Mouse (Mus musculus): ENCODE measurements around the gene Olfr414.

The Olfr414 gene

GRCm38 (mm10) chr1:174423764-174424163 is at the start of gene Olfr414:
Gene Olfr414, plus strand, starts transcription at chr1:174424064.
- DNase-seq = no peak

- no peak for DNase-seq
Observed at GRCm38 (mm10) chr1:174390746-174391145, 33.1 kb upstream of the Olfr414 start, which contains the start of gene Olfr248. Gene Olfr248, plus strand, starts transcription at chr1:174391046.

DNA sequence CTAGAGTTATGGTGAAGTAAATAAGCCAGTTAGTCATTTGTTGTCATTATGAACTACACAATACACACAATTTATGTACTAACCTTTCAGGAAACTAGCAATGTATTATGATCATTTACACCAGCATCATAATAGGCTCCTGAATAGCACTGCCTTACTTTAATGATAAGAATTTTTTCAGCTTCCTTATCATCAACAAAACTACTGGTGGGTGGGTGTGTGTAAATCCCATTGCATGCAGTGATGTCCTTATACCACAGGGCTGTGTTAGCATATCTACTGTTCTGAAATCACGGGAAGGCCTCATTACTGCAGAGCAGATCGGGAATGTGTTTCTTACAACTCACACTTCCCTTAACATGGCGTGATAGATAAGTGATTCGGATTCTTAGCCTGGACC is 905 bp upstream of the Olfr414 start:
- no peak for DNase-seq

DNA sequence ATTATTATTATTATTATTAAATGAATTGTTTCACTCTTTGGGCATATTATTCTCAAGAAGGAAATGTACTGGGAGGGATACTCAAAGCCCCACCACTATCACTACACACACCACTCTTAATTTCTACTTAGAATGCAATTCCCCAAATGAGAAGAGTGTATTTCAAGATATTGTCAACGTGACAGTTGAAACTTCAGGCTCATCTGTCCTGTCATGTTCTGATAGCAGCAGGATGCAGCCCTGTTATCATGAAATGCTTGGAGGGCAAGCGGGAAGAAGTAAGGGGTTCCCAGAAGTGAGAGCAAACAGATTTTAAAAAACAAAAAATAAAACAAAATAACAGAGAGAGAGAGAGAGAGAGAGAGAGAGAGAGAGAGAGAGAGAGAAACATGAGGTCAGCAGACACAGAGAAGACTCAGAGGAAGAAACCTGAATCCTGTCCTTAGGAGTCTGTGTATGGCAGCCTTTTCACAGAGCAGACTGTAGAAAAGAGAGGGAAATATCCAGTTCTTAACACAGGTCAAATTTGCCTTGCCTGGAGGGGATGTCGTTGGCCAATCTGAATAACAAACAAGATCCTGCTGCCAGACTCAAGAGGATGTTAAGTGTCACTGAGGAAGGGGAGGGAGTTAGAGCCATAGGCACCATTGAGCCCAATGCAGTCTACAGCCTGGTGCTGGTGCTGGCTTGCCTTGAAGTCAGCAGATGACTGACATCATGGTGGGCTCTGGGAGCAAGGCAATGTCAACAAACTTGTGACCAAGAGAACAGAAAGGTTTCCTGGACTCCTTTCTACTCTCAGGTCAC is 2.5 kb downstream of the Olfr414 start:
- no peak for DNase-seq

DNA sequence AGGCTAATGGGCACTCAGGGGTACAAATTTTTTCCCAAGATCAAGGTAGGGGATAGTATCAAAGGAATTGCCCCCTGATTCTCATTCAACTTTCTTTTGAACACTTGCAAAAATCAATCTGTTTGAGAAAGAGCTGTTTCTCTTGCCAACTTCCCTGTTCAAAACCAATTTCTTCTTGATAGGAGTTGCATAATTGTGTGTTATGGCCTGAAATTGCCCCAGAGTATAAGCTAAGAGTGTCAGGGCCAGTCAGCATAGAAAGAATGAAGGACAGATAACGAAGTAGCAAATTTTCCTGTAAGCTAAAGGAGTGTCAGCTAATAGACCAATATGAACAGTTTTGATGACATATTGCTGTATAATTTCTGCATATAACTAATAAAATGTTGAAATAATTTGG is 3.5 kb downstream of the Olfr414 start:
- DNase-seq = no peak

GRCm38 (mm10) chr1:174428407-174428806 is 4.5 kb downstream of the Olfr414 start:
- DNase-seq = no peak

- DNase-seq = no peak
Observed at GRCm38 (mm10) chr1:174434121-174434520, 10.3 kb downstream of the Olfr414 start.

- no peak for DNase-seq
Observed at GRCm38 (mm10) chr1:174441782-174442181, 17.9 kb downstream of the Olfr414 start, which contains the start of gene Olfr220. Gene Olfr220, plus strand, starts transcription at chr1:174442082.

- DNase-seq = no peak
Observed at GRCm38 (mm10) chr1:174455100-174455499, 31.2 kb downstream of the Olfr414 start.

DNA sequence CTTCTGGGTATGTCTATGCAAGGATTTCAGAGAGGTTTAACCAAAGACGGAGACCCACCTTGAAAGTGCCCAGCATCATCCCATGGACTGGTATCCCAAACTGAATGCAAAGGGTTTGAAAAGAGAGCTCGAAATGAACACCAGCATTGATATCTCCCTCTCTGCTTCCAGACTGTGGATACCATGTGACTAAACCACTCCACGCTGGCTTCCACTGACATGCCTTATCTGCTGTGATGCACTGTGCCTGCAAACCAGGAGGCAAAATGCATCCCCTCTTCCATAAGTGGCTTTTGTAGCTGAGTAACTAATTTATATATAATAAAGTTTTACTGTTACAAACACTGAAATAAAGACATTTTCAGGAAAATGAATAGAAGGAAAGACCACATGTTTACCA is 41.5 kb downstream of the Olfr414 start:
- DNase-seq = no peak

- no peak for DNase-seq
Observed at GRCm38 (mm10) chr1:174466240-174466639, 42.4 kb downstream of the Olfr414 start.

- peak; percentile 23 to 42 for DNase-seq
Observed at GRCm38 (mm10) chr1:174469736-174470135, 45.9 kb downstream of the Olfr414 start.

DNA sequence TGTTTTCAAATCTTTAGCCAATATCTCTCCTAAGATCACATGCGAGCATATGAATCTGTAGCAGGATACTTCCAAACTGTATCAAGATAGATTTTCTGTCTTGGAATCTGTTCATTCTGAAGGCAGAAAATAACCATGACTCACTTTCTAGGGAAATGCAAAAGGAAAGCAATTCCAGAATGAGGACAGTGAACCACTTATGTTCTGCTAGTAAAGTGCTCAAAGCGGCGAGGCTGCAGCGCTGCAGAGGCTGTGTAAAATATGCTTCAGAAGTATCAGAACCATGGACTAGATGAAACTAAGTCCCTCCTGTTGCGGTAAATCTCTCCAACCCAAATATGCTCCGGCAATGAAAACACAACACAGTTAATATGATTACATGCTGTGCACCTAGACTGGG is 58.7 kb downstream of the Olfr414 start:
- DNase-seq = no peak

All from cerebellum, postnatal 36 days (tissue).